Mouse (Mus musculus) kidney, embryonic 14.5 days (tissue): ENCODE measurements at regions not wholly inside any gene's neighbourhood (a gene's known extent, or its start where the extent isn't known, plus 50 kb on each side); places are given as distances from the start of the nearest gene placed in this dataset.

ENCODE experiments used
- ATAC-seq: fragments of 200-750 bp; cut with Nextera tagmentation; 2 replicates; pipeline ENCODE4 v1.8.0; 2017; ENCODE audit warnings: moderate number of reproducible peaks, mild to moderate bottlenecking, moderate TSS enrichment, moderate library complexity; ENCODE audit not compliant: low FRiP score, low TSS enrichment
- H3K27ac ChIP-seq: fragments of 300-500 bp; sonication (generic); 2 replicates; pipeline ENCODE4 v1.5.1; 2014; ENCODE audit warnings: low read depth, mild to moderate bottlenecking, low read length, moderate library complexity, mixed read lengths
- H3K27me3 ChIP-seq: fragments of 300-500 bp; sonication (generic); 2 replicates; pipeline ENCODE4 v1.6.1; 2014; ENCODE audit warnings: mild to moderate bottlenecking, low read length; ENCODE audit not compliant: control insufficient read depth, insufficient read depth
- H3K36me3 ChIP-seq: fragments of 300-500 bp; sonication (generic); 2 replicates; pipeline ENCODE4 v1.6.1; 2014; ENCODE audit warnings: low read length, mixed read lengths; ENCODE audit not compliant: control insufficient read depth, insufficient read depth
- H3K4me1 ChIP-seq: fragments of 300-500 bp; sonication (generic); 2 replicates; pipeline ENCODE4 v1.6.1; 2014; ENCODE audit warnings: low read length, mixed read lengths; ENCODE audit not compliant: control insufficient read depth, insufficient read depth
- H3K4me2 ChIP-seq: fragments of 300-500 bp; sonication (generic); replicated peaks from 2 replicates; pipeline ENCODE4 v1.6.1; 2014; ENCODE audit warnings: low read depth, mild to moderate bottlenecking, low read length
- H3K4me3 ChIP-seq: fragments of 300-500 bp; sonication (generic); 2 replicates; pipeline ENCODE4 v1.5.1; 2014; ENCODE audit warnings: mild to moderate bottlenecking, low read length
- H3K9ac ChIP-seq: fragments of 300-500 bp; sonication (generic); 2 replicates; pipeline ENCODE4 v1.6.1; 2014; ENCODE audit warnings: low read depth, mild to moderate bottlenecking, low read length, moderate library complexity
- H3K9me3 ChIP-seq: fragments of 300-500 bp; sonication (generic); 2 replicates; pipeline ENCODE4 v1.6.1; 2016; ENCODE audit warnings: low read length; ENCODE audit not compliant: control insufficient read depth
- WGBS: fragments of 180-500 bp; shearing (Covaris S2); extraction: QIAGEN DNeasy Blood & Tissue Kit; methylation state at CpG from one replicate; pipeline ENCODE4 v1.1.7; 2014; 5-methylcytosine and 5-hydroxymethylcytosine counted together

DNA sequence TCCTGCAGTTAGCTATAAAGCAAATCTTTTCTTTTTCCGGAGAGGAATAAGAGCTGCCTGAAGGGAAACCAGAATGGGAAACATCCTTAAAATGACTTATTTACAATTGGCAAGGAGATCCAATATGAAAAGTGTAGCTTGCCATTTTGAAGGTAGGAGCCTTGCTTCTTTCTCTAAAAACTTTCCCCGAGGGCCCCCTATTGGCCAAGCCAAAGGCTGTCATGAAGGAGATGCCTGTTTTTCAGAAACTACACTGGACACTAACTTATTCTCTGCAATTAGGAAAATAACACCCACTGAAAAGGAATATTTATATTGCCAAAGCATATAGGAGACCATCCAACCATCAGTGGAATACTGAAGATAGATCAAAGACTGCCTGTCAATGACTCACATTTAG lies 312.8 kb upstream of the Thrb start:
- no peaks in the 10 kb centered on the region for H3K9me3 ChIP-seq
- H3K27me3 ChIP-seq, result no peaks in the 10 kb centered on the region
- H3K27ac ChIP-seq, result no peak overlapping the region
- no peak overlapping the region for H3K4me3 ChIP-seq
- H3K36me3 ChIP-seq, result no peaks in the 10 kb centered on the region
- H3K4me1 ChIP-seq, result 0 out of 2 replicates have a peak, but pooled peaks cover 4% of the 10 kb centered on the region
- WGBS, result 79% methylated on average over 2 of the region's 2 CpGs
- ATAC-seq, result no peak
- no peak overlapping the region for H3K4me2 ChIP-seq
- H3K9ac ChIP-seq, result no peak overlapping the region

DNA sequence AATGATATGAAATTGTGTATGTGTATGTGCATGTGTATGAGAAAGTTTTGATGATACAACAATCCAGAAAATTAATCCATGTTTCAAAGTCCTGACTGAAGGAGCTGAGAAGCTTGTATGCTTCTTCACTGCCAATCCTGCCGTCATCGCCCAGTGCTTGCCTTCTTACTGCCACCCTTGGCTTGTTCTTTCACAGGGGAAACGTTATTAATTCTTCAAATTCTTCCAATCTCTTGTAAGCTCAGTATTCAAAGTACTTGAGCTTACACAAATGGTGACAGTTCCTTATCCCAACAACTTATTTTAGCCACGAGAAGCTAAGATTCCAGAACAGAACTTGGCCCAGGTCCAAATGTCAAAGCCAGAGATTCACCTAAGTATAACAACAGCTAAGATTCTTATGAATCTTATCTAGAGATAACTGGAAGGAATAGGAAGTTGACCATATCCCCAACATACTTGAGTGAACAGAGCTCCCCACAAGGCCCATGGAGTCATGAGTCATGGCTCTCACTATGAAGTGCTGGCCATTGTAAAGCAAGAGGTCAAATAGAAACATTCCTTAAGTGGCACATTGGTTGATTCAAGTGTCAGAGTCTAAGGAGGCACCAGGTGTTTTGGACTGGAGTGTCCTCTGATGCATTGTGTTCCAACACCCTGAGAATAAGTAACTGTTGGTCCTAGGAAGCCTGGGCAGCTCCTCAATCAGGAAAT lies 307.6 kb upstream of the Thrb start:
- no peak for ATAC-seq
- H3K4me1 ChIP-seq, result no peaks in the 10 kb centered on the region
- H3K27me3 ChIP-seq, result no peaks in the 10 kb centered on the region
- H3K27ac ChIP-seq, result no peak overlapping the region
- no peak overlapping the region for H3K9ac ChIP-seq
- WGBS, result 83% methylated on average over 4 of the region's 4 CpGs
- H3K36me3 ChIP-seq, result no peaks in the 10 kb centered on the region
- no peak overlapping the region for H3K4me2 ChIP-seq
- H3K9me3 ChIP-seq, result no peaks in the 10 kb centered on the region
- no peak overlapping the region for H3K4me3 ChIP-seq

DNA sequence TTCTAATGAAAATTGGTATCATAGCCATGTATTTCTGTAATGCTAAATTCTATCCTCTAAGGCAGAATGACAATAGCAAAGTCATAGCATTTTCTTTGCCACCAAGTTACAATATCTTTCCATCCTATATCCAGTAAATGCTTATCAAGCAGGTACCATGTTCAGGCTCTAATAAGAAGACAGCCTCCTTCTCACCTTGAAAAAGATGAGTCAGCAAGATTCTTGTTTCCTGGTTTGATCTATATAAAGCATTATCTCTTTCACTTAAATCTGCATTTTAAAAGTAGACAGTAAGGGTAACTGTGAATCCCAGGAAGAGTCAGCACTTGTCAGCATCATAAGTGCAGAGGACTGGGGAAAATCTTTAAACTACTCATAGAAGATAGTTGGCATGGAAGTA lies 298.2 kb upstream of the Thrb start:
- Histone ChIP-seq H3K36me3 (no peaks in the 10 kb centered on the region), H3K4me1 (no peaks in the 10 kb centered on the region), H3K27me3 (no peaks in the 10 kb centered on the region), H3K27ac (no peak overlapping the region), H3K4me3 (no peak overlapping the region), H3K9ac (no peak overlapping the region), H3K9me3 (no peaks in the 10 kb centered on the region), H3K4me2 (no peak overlapping the region)
- ATAC-seq, result no peak

DNA sequence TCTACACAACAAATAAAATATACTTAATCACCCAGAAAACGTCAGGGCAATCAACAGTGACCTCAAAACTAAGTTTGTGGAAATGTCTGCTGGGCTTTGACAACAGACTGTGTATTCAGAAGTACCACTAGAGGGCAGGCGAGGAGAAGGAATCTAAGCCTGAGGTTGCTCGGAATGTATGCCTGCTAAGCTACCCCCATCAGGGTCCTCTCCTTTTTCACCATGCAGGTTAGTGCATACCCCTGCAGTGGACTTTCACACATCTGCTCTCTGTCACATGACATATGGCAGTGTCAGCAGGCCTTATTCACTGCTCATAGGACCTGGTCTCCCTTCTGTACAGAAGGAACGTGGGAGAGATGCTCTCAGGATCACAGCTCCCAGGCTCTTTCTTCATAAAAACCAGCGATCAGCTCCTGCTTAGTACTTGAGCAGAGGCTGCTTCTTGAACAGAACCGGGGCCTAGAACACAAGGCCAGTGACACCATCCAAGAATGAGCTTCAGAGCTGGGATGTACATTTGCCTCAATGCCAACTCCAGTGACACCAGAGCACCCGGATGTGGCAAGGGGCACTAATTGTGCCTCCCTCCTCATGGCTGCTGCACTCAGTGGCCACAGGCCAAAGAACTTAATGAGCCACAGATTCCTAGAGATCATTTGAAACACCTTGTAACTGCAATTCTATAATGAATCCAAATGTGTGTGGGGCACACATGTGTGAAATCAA lies 257.1 kb upstream of the Thrb start:
- 40% methylated on average over 7 of the region's 7 CpGs for WGBS
- H3K27ac ChIP-seq, result no peak overlapping the region

DNA sequence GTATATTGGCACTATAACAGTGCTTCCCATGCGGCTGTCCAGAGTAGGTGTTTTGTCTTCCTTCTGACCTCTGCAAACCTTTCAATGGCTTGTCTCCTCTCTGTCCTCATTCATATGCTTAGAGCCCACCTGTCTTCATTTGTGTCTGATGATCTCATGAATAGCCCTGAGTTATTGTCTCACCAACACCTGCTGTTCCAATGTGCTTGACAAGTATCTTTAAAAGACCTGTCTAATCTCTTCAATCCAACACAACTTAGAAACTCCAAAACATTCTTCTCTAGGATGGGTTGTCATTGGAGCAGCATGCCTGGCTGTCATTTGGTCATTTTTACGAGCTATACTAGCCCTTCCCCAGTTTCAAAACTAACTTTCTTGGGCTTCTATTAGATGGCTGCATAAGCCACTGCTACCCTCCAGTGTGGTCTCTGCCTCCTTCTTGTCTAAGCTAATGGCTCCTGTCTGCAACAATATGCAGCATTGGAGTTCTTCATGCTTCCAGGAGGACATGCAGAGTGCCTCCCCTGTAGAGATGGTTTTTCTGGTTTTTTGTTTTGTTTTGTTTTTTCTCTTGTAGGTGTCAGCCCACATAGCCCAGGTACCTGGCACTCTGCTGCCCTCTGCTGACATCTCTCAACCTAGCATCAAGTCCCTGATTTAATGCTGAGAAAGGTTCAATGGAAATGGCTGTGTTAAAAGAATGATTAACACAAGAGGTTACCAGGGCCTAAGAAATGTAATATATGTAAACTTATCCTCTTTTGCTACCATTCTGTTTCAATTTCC lies 254.3 kb upstream of the Thrb start:
- Histone ChIP-seq H3K9me3 (no peaks in the 10 kb centered on the region), H3K27ac (no peak overlapping the region), H3K27me3 (no peaks in the 10 kb centered on the region), H3K36me3 (no peaks in the 10 kb centered on the region), H3K4me3 (no peak overlapping the region), H3K4me2 (no peak overlapping the region), H3K4me1 (no peaks in the 10 kb centered on the region), H3K9ac (no peak overlapping the region)
- WGBS, result 84% methylated on average over 2 of the region's 2 CpGs
- peak; percentile 47; the same call in 1 of the 2 replicates for ATAC-seq

More for the DNA sequence above, 257.1 kb upstream of the Thrb start:
- H3K4me1 ChIP-seq, result no peaks in the 10 kb centered on the region
- no peaks in the 10 kb centered on the region for H3K36me3 ChIP-seq
- H3K4me3 ChIP-seq, result no peak overlapping the region
- H3K4me2 ChIP-seq, result no peak overlapping the region
- H3K9ac ChIP-seq, result no peak overlapping the region
- peak; percentile 90 for ATAC-seq
- H3K27me3 ChIP-seq, result no peaks in the 10 kb centered on the region
- no peaks in the 10 kb centered on the region for H3K9me3 ChIP-seq

DNA sequence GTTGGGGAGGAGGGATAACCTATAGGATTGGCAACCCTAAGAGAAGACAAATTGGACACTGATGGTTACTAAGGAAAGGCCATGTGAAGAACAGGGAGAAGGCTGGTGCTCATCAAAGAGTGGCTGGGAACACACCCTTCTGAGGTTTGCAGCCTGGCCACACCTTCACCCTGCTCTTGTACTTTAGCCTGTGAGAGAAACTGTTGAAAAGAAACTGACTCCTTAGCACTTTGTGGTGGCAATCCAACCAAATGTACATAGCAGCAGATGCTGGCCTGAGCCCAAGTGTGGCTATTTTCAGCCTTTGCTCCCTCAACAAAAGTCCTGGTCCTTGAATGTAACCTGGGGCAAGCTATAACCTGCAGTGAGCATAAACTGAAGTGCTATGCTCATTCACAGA lies 253.2 kb upstream of the Thrb start:
- no peaks in the 10 kb centered on the region for H3K4me1 ChIP-seq
- no peaks in the 10 kb centered on the region for H3K36me3 ChIP-seq
- no peak overlapping the region for H3K4me2 ChIP-seq
- no peak overlapping the region for H3K4me3 ChIP-seq
- H3K9me3 ChIP-seq, result no peaks in the 10 kb centered on the region
- no peak overlapping the region for H3K27ac ChIP-seq
- ATAC-seq, result no peak
- no peaks in the 10 kb centered on the region for H3K27me3 ChIP-seq
- H3K9ac ChIP-seq, result no peak overlapping the region

DNA sequence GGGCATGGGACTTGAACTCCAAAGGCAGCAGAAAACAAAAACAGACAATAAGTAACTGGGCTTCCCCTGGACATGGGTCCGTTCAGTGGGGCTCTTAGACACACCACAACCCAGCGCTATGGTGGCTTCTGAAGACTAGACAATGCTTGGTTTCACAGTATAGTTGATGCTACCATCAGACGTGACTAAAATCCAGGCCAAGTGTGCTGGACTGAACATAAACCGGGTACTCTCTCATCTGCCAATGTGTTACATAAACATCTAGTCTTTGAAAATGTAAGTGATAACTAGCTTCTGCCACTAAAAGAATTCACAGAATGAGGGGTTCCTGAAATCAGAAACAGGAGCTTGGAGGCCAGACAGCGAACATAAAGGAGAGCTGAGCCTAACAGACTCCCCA lies 251.7 kb upstream of the Thrb start:
- Histone ChIP-seq H3K4me1 (no peaks in the 10 kb centered on the region), H3K27ac (no peak overlapping the region), H3K4me3 (no peak overlapping the region), H3K4me2 (no peak overlapping the region), H3K36me3 (no peaks in the 10 kb centered on the region), H3K9me3 (no peaks in the 10 kb centered on the region), H3K9ac (no peak overlapping the region), H3K27me3 (no peaks in the 10 kb centered on the region)
- 68% methylated on average over 5 of the region's 5 CpGs for WGBS
- no peak for ATAC-seq

DNA sequence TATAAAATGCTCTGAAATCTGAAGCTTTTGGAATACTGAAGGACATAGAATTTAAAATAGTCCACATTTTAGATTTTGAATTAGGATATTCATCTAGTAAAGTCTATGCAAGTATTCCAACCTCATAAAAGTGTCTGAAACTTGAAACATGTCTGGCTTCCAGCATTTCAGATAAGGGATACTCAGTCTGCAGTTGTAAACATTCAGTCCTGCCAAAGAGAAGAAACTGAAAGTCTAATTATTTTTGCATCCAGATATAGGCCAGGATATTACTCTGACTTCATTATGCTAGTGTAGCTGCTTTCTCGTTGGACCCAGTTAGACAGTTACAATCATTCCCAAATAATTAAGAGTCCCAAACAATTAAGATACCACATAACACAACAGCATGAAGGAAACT lies 251.2 kb upstream of the Thrb start:
- no peak for ATAC-seq
- no peaks in the 10 kb centered on the region for H3K27me3 ChIP-seq
- H3K9ac ChIP-seq, result no peak overlapping the region
- no peaks in the 10 kb centered on the region for H3K4me1 ChIP-seq
- no peak overlapping the region for H3K4me3 ChIP-seq
- WGBS, result 44% methylated on average over 1 of the region's 1 CpGs
- H3K36me3 ChIP-seq, result no peaks in the 10 kb centered on the region
- no peaks in the 10 kb centered on the region for H3K9me3 ChIP-seq
- H3K27ac ChIP-seq, result no peak overlapping the region
- no peak overlapping the region for H3K4me2 ChIP-seq

DNA sequence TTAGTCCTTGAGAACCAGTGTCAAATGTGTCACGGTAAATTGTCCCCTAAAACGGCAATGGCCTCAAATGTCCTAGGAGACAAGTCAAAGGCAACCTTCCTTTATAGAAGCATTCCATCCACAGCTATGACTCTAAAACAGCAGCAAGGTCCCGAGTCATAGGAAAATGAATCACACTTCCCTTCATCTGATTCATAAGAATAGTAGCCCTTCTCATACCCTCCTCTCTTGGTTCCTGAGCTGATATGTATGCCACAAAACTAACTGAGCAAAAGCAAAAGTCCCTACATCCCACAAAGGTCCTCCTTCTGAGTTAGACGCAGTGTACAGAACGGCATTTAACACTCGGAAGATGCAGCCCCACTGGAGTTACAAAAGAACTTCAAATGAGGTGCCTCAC lies 250.6 kb upstream of the Thrb start:
- Histone ChIP-seq H3K9ac (no peak overlapping the region), H3K4me1 (no peaks in the 10 kb centered on the region), H3K36me3 (no peaks in the 10 kb centered on the region), H3K4me3 (no peak overlapping the region), H3K4me2 (no peak overlapping the region), H3K27ac (no peak overlapping the region), H3K9me3 (no peaks in the 10 kb centered on the region), H3K27me3 (no peaks in the 10 kb centered on the region)
- ATAC-seq, result no peak
- WGBS, result 89% methylated on average over 6 of the region's 6 CpGs
